Mouse (Mus musculus) urinary bladder, postnatal 25 days (tissue): ENCODE results near the gene Vps37c.
A peak's percentile ranks its signal among the peaks of the same experiment; 100 is the strongest.

Experiments
- DNase-seq: peaks from one replicate; pipeline ENCODE4 v3.0.0; 2022; ENCODE audit warnings: low spot score

Gene Vps37c

GRCm38 (mm10) chr19:10713551-10713950 lies 25.0 kb downstream of the Vps37c start:
- no peak for DNase-seq

DNA sequence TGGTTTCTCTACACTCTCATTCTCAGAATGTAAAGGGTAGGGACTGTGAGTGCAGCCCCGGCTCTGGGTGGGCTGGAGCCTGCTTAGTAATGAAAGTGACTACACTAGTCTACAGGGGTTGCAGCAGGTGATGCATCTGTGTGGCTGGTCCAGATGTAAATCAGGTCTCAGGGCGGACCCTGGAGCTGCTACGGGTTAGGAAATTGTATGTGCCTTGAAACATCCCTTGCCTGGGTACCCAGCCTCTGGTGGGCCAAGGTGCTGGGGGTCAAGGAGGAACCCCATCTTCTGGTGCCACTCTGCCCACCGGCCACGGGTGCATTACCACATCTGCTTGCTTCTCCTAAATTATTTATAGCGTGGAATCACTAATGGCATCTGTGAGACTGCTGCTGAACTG lies 25.6 kb downstream of the Vps37c start:
- DNase-seq, result no peak

DNA sequence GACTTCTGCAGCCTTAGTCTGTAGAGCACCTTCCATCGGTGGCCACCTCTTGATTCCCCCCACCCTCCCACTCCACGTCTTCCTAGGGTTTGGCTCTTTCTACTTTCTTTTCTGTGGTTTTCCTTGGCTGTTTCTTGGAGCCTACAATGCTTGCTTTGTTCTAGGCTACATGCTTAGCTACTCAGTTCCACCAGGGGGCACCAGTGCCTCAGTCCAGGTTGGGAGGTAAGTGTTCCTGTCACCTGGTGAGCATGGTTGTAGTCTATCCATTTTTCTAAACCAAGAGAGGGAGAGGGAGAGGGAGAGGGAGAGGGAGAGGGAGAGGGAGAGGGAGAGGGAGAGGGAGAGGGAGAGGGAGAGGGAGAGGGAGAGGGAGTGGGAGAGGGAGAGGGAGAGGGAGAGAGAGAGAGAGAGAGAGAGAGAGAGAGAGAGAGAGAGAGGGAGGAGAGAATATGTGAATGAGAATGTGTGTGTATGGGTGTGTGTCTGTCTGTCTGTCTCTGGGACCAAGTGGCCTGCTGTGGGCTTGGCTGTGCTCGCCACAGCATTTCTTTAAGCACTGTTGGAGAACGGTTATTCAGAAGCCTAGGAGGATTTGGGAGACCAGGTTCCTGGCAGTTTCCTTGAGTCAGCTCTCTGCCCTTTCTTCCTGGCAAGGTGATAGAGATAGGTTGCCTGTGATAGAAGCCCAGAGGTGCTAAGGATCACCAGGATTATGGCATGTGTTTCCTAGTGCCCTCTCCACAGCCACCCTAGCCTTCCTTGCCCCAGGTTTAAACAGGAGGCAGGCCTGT lies 26.3 kb downstream of the Vps37c start:
- peak; percentile 76 for DNase-seq

DNA sequence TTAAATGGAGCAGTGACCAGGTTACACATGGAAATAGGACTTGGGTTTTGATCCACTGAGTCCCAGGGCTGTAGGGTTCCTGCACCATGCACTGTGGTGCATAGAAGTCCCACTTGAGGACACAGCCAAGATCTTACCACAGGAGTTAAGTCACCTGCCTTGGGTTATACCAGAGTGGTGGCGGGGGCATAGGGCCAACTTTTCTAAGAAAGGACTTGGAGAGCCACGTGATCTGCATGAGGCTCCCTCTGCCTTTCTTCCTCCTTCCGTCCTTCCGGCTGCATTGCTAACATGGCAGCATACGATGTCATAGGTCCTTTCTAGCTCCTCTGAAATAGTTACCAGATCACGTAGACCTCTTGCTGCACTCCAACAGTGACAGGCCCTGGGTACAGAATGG lies 26.9 kb downstream of the Vps37c start:
- DNase-seq, result no peak

DNA sequence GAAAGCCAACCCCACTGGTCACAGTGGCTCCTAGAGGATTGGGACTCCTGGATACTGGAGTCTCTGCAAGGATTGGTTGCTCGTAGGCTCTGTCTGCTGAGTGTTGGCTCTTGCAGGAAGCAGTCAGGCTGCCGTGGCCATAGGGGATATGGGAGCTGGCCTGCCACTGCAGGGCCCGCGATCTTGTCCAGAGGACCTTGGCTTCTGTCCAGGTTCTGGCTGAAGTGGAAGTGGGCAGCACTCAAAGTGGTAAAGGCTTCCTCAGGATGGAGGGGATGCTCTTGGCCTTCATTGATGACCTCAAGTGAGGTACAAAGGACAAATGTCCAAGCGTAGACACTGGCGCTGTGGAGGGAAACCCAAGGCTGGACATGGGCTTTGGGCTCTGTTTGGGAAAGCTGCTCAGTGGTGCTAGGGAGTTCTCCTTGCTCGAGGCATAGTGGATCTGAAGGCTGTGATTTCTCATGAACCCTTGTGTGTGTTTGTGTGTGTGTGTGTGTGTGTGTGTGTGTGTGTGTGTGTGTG lies 29.8 kb downstream of the Vps37c start:
- DNase-seq, result no peak

- no peak for DNase-seq
Measured at GRCm38 (mm10) chr19:10719751-10720150, 31.2 kb downstream of the Vps37c start.

DNA sequence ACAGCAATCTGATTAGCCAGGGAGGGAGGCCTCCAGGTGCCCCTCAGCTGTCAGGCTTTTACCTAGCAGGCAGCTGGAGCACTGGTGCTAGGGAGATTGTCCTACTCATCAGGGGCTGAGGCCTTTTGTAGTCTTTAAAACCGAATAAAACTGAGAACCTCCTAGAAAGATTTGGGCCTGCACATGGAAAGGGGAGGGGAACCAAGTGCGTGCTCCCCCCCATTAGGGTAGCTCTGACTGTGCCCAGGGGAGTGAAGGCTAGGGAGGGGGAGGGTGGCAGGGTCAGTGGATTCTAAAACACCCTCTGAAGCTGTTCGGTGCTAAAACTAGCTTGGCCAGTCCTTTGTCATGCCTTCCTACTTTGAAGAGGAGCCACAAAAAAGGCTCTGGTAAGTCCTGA lies 32.0 kb downstream of the Vps37c start:
- DNase-seq, result no peak

GRCm38 (mm10) chr19:10721064-10721463 lies 32.5 kb downstream of the Vps37c start:
- DNase-seq, result no peak

DNA sequence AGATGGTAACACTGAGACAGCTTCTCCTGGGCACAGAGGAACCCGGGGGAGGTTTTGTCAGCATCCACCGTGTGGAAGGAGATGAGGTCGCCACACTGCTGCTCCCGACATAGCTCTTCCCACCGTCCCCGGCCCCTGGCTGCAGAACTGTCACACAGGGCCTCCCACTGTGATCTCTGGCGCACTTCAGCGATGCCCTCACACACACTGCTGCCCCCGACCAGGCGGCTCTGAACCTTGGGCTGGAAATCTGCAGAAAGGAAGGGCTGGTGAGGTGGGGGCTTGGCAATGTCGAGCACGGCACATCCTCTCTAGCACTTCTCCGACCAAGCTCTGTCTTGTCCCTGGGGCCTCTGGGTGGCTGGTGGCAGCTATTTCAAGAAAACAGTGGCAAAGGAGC lies 34.5 kb downstream of the Vps37c start:
- DNase-seq, result no peak

DNA sequence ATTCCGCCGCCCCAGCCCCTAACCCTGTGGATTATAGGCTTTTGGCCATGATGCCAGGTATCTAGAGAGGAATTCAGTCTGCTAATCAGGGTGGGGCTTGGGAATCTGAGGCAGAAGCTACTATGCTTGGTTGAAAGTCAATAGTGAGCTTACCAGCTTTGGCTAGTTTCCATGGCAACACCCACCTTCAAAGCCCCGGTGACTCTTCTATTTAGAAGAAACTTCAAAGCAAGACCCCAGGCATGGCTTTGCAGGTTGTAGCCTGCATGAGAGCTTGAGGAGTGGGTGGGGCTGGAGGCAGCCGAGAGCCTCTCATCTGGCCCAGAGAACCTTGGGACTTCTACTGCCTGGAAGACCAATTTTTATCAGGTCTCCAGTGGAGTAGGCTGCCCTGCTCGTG lies 35.1 kb downstream of the Vps37c start:
- DNase-seq, result no peak

DNA sequence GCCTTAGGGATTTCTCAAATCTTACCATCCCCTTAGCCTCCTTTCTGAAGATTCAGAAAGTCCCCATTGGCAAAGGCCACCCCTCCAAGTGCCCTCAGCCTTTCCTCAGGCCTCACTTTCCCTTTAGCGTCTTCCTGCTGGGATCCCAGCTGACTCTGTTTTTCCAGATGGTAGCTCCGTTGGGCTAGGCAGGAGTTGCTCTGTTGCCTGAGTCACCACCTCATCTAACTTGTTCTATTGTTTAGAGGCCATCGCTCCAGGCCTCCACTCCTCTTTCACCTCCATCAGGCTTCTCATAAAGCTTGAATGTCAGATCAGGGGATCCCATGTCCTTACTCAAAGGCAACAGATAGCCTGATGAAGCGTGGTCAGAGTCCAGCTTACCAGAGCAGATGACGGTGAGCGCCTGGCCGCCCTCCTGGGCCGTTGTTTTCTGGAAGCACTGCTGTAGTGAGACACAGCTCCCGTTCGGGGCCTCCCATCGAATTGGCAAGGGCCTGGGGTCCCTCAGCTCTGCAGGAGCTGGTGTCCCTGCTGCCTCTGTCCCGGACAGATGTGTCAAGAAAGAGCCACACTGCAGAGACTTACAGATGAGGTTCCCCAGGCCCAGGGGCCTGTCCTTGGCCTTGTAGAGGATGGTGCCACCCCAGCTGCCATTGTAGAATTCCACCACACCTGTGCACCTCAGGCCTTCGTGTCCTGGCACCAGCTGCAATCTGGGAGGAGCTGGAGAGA lies 36.3 kb downstream of the Vps37c start:
- no peak for DNase-seq

- DNase-seq, result no peak
Measured at GRCm38 (mm10) chr19:10729889-10730288, 41.4 kb downstream of the Vps37c start.

GRCm38 (mm10) chr19:10730469-10730868 lies 41.9 kb downstream of the Vps37c start:
- no peak for DNase-seq

- no peak for DNase-seq
Measured at GRCm38 (mm10) chr19:10731975-10732374, 43.4 kb downstream of the Vps37c start.

GRCm38 (mm10) chr19:10732741-10733140 lies 44.2 kb downstream of the Vps37c start:
- DNase-seq, result no peak

DNA sequence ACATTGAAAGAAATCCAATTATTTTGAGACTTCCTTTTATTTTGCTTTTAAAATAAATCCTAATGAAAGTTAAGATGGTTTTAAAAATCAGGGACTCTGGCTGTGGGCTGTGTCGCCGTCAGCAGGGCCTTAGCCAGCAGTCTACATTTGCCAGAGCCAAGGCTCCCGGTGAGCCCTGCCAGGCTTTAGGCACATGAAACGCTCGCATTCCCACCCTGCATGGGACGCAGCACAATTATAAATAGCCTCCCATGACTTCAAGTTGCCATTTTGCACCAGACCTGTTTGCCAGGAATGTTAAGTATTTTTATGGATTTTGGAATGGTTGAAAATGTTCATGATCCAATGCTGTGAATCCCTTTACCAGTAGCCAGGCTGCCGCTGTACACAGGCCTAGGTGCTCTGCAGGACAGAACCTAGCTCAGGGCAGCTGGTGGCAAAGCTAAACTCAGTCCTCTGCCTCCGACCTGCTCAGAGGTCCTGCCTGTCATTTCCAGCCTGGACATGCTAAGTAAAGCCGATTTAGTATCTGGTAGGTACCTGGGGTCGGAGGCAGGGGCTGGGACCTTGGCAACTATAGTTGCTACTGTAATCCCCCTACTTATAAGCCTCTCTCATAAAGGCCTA lies 45.1 kb downstream of the Vps37c start:
- DNase-seq, result no peak

- no peak for DNase-seq
Measured at GRCm38 (mm10) chr19:10734554-10734953, 46.0 kb downstream of the Vps37c start.

GRCm38 (mm10) chr19:10735061-10735460 lies 46.5 kb downstream of the Vps37c start:
- DNase-seq, result no peak

DNA sequence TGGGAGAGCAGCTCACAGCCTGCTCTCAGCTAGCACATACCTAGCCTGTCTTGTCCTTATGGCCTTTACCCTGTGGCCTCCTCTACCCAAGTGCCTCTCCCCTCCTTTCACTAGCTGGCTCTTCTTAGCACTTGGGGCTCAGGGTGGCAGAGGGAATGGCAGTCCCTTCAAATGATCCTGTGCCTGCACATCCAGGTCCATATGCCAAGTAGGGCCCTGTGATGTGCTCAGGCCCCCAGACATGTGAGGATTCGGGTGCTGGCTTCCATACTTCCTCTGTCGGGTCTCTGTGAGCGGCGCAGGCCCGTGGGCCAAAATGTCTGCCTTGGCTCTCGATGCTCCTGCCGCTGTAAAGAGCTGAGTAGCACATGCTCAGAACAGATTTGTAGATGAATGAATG lies 47.3 kb downstream of the Vps37c start:
- no peak for DNase-seq

DNA sequence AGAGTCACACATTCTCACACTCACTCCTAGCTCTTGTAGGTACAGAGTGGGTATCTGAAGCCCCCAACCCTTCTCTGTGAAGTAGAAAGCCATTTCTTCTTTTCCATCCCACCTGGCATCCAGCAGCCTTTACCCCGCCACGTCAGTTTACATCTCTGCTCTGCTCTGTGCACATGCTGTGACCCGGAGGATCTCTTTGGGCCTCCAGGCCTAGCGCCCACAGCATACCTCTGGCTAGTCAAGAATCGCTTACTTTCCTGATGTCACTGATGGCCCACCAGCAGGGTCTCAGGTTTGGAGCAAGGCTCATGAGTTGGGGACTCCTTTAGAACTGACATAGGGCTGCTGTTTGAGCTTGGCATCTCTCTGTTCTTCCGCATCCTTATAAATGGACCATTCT lies 49.5 kb downstream of the Vps37c start:
- no peak for DNase-seq

DNA sequence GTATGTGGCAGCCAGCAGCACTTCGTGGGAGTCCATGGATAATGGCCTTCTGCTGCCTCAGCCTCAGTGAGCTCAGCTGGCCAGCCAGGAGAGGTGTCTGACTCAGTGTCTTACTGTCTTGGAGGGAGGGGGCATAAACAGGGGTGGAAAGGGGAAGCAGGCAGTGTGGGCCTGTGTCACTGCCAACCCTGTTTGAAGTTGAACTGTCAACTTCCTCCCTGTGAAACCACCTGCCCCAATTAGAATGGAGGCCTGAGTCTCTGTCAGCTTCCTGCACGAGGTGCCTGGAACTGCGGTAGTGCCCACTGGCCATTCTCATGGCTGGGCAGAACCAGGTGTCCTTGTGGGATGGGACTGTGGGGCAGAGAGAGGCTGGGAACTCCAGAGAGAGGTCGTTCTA lies 50.3 kb downstream of the Vps37c start, which contains the start of gene Cd5:
Gene Cd5, minus strand, starts transcription at position 192 of the 400 bp plus-strand sequence.
- no peak for DNase-seq

DNA sequence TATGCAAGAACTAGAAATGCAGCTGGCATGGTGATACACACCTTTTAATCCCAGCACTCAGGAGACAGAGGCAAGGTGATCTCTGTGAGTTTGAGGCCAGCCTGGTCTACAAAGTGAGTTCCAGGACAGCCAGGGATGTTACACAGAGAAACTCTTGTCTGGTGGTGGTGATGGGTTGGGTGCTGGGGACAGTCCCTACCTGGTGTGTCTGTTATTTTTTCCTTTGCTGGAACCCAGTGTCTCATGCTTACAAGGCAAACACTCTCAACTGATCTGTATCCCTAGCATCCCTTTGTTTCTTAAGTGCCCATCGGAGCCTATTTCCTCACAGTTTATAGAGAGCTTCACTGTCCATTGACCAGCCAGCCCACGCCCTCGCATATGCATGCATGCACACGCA lies 51.4 kb downstream of the Vps37c start:
- no peak for DNase-seq
